Mouse (Mus musculus): ENCODE results near the gene Tbl3. TPM values are rescaled to one million over a fixed set of nuclear protein-coding genes. Genes with fewer than 3 reads are reported as not detected.
"Not testable (repeated sequence)": the region's sequence is repeated elsewhere in the genome, so short reads cannot be mapped to it uniquely, and the experiment has no call there.

Tbl3 gene
- polyA plus RNA-seq, 1 experiment: 66.6 TPM

DNA sequence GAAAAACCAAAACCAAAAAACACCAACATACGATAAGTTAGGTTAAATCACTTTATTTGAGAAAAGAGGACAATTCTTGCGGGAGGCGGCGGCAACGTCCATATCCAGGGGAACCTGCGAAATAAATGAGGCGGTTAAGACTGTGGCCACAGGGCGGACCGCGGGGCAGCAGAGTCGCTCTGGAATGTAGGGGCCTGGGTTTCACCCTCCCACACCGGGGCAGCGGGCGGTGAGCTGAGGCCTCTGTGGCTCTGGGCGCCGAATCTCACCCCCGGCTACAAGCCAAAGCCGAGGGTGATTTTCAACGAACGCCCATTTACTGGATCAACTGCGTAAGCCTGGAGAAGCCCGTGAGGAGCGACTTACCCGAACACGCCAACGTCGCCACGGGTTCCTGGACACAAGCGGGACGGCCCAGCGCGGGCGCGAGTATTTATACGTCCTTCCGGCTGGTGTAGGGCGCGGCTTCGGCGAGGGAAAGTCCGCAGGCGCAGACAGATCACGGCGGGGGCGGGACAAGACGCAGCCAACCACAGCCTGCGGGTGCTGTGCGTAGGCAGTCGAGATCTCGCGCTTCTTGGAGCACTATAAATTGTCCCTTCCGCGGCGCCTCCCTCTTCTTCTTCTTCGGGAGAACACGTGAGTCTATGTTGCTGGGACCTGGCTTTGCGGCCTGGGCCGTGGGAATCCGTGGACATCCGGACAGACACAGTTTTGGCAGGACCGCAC, 12.2 kb upstream of the Tbl3 start:
- peak overlapping the region; percentile 63 for H3ac ChIP-seq (ENCODE audit: control insufficient read depth, insufficient read length)
- peak overlapping the region; percentile 79 for H3K4me2 ChIP-seq (ENCODE audit: low read depth)
- H3K27me3 ChIP-seq (ENCODE audit: control insufficient read depth, insufficient read depth, insufficient read length): no peaks in the 10 kb centered on the region
- H3K36me3 ChIP-seq (ENCODE audit: control insufficient read depth, insufficient read depth): peaks cover 11% of the 10 kb centered on the region
- H3K79me2 ChIP-seq (ENCODE audit: control insufficient read depth, insufficient read depth): peaks cover 40% of the 10 kb centered on the region
- peak overlapping the region; percentile 77 for H3K4me3 ChIP-seq
- TF ChIP-seq MYOD1 (IDR thresholded peaks at IDR 0.05; ENCODE audit: control insufficient read depth in 1 of 3, insufficient read length in 2 of 3, low read depth in 2 of 3) (no peak), MAX (IDR thresholded peaks at IDR 0.05; ENCODE audit: low read depth) (peak; percentile 51), POLR2A (IDR thresholded peaks at IDR 0.05; ENCODE audit: insufficient read length, low read depth) (peak; percentile 94), MYOG (IDR thresholded peaks at IDR 0.05; ENCODE audit: control insufficient read depth in 1 of 3, insufficient read depth in 1 of 3, insufficient read length in 2 of 3, low read depth in 2 of 3) (no peak), CEBPB (IDR thresholded peaks at IDR 0.05; ENCODE audit: insufficient read depth, poor library complexity, severe bottlenecking) (no peak), E2F4 (IDR thresholded peaks at IDR 0.05; ENCODE audit: insufficient read depth) (no peak), REST (IDR thresholded peaks at IDR 0.05; ENCODE audit: insufficient read depth, insufficient read length) (no peak), POLR2AphosphoS2 (IDR thresholded peaks at IDR 0.05; ENCODE audit: insufficient read length, low read depth) (peak; percentile 93), USF1 (IDR thresholded peaks at IDR 0.05; ENCODE audit: low read depth) (peak; percentile 30), TCF3 (IDR thresholded peaks at IDR 0.05; ENCODE audit: insufficient read length, low read depth) (no peak), SRF (IDR thresholded peaks at IDR 0.05; ENCODE audit: control insufficient read depth, insufficient read length, low read depth) (no peak)

DNA sequence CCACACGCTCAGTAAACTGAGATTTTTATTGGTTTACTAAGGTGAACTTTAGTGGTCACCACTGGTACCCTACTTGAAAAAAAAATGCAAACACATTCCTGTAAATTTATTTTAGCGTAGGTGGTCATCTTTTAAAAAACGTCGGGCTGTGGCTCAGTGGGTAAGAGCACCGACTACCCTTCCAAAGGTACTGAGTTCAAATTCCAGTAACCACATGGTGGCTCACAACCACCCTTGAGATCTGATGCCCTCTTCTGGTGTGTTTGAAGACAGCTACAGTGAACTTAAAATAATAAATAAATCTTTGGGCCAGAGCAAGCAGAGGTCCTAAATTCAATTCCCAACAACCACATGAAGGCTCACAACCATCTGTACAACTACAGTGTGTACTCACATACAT, 11.5 kb upstream of the Tbl3 start:
- Histone ChIP-seq H3K4me2 (ENCODE audit: low read depth) (peak overlapping the region; percentile 79), H3K79me2 (ENCODE audit: control insufficient read depth, insufficient read depth) (peaks cover 39% of the 10 kb centered on the region), H3ac (ENCODE audit: control insufficient read depth, insufficient read length) (peak overlapping the region; percentile 63), H3K36me3 (ENCODE audit: control insufficient read depth, insufficient read depth) (peaks cover 11% of the 10 kb centered on the region), H3K4me3 (peak overlapping the region; percentile 77)
- not testable (repeated sequence) for H3K27me3 ChIP-seq (ENCODE audit: control insufficient read depth, insufficient read depth, insufficient read length)

DNA sequence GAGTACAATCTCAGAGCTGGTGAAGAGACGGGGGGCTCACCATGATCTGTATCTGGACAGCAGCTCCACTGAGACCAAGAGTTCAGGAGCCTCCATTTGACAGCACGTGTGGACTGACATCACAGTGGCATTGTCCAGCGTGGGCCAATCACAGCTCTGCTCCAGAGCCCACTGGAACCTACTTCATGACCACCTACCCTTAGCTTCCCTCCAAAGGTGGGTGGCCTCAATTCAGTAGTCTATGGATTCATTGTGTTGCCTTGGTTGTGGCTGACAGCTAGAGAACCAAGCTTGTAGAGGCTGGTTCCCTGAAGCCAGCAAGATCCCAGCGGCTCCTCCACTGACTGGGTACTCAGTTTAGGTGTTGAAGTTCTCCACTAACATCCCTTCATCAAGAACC, 10.5 kb upstream of the Tbl3 start, which contains the start of the genes Rnf151 and Rps2:
Gene Rnf151 (minus strand): TSS at position 121 of the 400 bp plus-strand sequence.
Gene Rps2 (plus strand): TSS at position 174 of the 400 bp plus-strand sequence.
- Histone ChIP-seq H3K4me3 (peak within 1 kb of the TSS; percentile 77), H3K36me3 (ENCODE audit: control insufficient read depth, insufficient read depth) (peaks cover 11% of the 10 kb centered on the region), H3K27me3 (ENCODE audit: control insufficient read depth, insufficient read depth, insufficient read length) (no peaks in the 10 kb centered on the region), H3ac (ENCODE audit: control insufficient read depth, insufficient read length) (no peak within 1 kb of the TSS), H3K4me2 (ENCODE audit: low read depth) (peak within 1 kb of the TSS; percentile 79), H3K79me2 (ENCODE audit: control insufficient read depth, insufficient read depth) (peaks cover 29% of the 10 kb centered on the region)
- TF ChIP-seq POLR2AphosphoS2 (IDR thresholded peaks at IDR 0.05; ENCODE audit: insufficient read length, low read depth) (peak; percentile 57), MAX (IDR thresholded peaks at IDR 0.05; ENCODE audit: low read depth) (no peak)

DNA sequence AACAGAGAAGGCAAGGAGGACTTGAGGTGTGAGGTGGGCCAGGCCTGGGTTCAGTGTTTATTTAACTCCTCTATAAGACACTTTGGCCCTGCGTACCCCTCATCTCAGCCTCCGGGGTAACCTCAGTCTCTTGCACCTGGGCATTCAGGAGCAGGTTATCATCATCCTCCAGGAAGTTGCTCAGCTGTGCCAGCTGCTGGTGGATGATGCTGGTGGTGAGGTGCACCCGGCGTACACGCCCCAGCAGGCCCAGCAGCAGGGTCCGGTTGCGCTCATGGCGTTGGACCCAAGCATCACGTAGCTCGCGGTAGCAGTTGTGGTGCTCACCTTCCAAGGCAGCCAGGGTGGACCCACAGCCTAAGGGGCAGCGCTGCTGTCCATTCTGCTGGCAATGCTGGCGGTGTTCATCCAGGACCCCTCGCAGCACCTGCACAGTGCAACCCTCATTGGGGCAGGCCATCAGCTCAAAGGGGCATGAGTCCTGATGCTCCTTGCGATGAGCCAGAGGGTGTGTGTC, 8.8 kb upstream of the Tbl3 start:
- Histone ChIP-seq H3K36me3 (ENCODE audit: control insufficient read depth, insufficient read depth) (no peaks in the 10 kb centered on the region), H3K79me2 (ENCODE audit: control insufficient read depth, insufficient read depth) (peaks cover 14% of the 10 kb centered on the region), H3ac (ENCODE audit: control insufficient read depth, insufficient read length) (no peak overlapping the region), H3K4me3 (no peak overlapping the region), H3K27me3 (ENCODE audit: control insufficient read depth, insufficient read depth, insufficient read length) (no peaks in the 10 kb centered on the region), H3K4me2 (ENCODE audit: low read depth) (no peak overlapping the region)
- TF ChIP-seq POLR2A (IDR thresholded peaks at IDR 0.05; ENCODE audit: insufficient read length, low read depth) (no peak), TCF3 (IDR thresholded peaks at IDR 0.05; ENCODE audit: insufficient read length, low read depth) (no peak), CEBPB (IDR thresholded peaks at IDR 0.05; ENCODE audit: insufficient read depth, poor library complexity, severe bottlenecking) (no peak), POLR2AphosphoS2 (IDR thresholded peaks at IDR 0.05; ENCODE audit: insufficient read length, low read depth) (peak; percentile 54)

DNA sequence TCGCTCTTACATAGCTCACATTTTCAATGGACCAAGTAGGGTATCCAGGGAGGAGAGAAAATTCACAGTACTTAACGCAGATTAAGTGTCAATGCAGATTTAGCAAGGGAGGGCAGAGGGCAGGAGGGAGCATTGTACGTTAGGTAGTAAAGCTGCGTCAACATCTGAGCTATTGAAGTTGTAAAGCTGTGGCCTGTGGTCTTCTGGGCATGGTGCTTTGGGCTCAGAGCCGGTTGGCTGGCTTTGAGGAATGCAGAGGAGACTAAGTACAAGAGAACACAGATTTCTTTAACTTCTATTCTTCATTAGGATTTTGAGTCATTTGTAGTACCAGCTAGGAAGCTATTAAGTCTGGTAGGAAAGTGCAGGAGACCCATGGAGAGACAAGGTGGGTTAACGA, 8.1 kb upstream of the Tbl3 start:
- TF ChIP-seq POLR2A (IDR thresholded peaks at IDR 0.05; ENCODE audit: insufficient read length, low read depth): no peak
- no peak for TF ChIP-seq USF1 (IDR thresholded peaks at IDR 0.05; ENCODE audit: low read depth)
- no peak for TF ChIP-seq MAX (IDR thresholded peaks at IDR 0.05; ENCODE audit: low read depth)
- TF ChIP-seq E2F4 (IDR thresholded peaks at IDR 0.05; ENCODE audit: insufficient read depth): no peak
- no peak for TF ChIP-seq TCF12 (IDR thresholded peaks at IDR 0.05; ENCODE audit: insufficient read depth, poor library complexity, severe bottlenecking)
- TF ChIP-seq MYOD1 (IDR thresholded peaks at IDR 0.05; ENCODE audit: control insufficient read depth in 1 of 3, insufficient read length in 2 of 3, low read depth in 2 of 3): no peak
- no peak for TF ChIP-seq SRF (IDR thresholded peaks at IDR 0.05; ENCODE audit: control insufficient read depth, insufficient read length, low read depth)
- no peak for TF ChIP-seq POLR2AphosphoS2 (IDR thresholded peaks at IDR 0.05; ENCODE audit: insufficient read length, low read depth)
- no peak overlapping the region for H3ac ChIP-seq (ENCODE audit: control insufficient read depth, insufficient read length)
- no peak overlapping the region for H3K4me2 ChIP-seq (ENCODE audit: low read depth)

More for the DNA sequence above, 8.1 kb upstream of the Tbl3 start:
- no peaks in the 10 kb centered on the region for H3K27me3 ChIP-seq (ENCODE audit: control insufficient read depth, insufficient read depth, insufficient read length)
- no peak overlapping the region for H3K4me3 ChIP-seq
- H3K36me3 ChIP-seq (ENCODE audit: control insufficient read depth, insufficient read depth): no peaks in the 10 kb centered on the region
- peaks cover 10% of the 10 kb centered on the region for H3K79me2 ChIP-seq (ENCODE audit: control insufficient read depth, insufficient read depth)

All from myocyte (in vitro differentiated cells).